Mouse (Mus musculus): ENCODE measurements around the gene Slc39a13. TPM values are rescaled to one million over a fixed set of nuclear protein-coding genes. Genes with fewer than 3 reads are reported as not detected.

Slc39a13 gene
- polyA plus RNA-seq, 1 experiment from 2014 or later, result 44.6 TPM

- H3K9ac ChIP-seq (replicated peaks; ENCODE audit: low read length), result no peak overlapping the region
- 69% methylated on average over 14 of the region's 14 CpGs for WGBS
- H3K27ac ChIP-seq (ENCODE audit: low read length), result no peak overlapping the region
- H3K4me1 ChIP-seq (ENCODE audit: insufficient read depth, low read length), result no peaks in the 10 kb centered on the region
- no peaks in the 10 kb centered on the region for H3K27me3 ChIP-seq (ENCODE audit: insufficient read depth, low read length)
- H3K4me2 ChIP-seq (replicated peaks; ENCODE audit: low read depth, low read length), result no peak overlapping the region
- H3K4me3 ChIP-seq (ENCODE audit: low read length), result no peak overlapping the region
- H3K9me3 ChIP-seq (ENCODE audit: low read length), result no peaks in the 10 kb centered on the region
- ATAC-seq (ENCODE audit: low FRiP score, low TSS enrichment), result no peak
- no peaks in the 10 kb centered on the region for H3K36me3 ChIP-seq (ENCODE audit: insufficient read depth, low read length)
Observed at GRCm38 (mm10) chr2:91096524-91096923, 26.3 kb upstream of the Slc39a13 start.

- Histone ChIP-seq H3K36me3 (ENCODE audit: insufficient read depth, low read length) (no peaks in the 10 kb centered on the region), H3K9me3 (ENCODE audit: low read length) (no peaks in the 10 kb centered on the region), H3K27ac (ENCODE audit: low read length) (no peak overlapping the region), H3K27me3 (ENCODE audit: insufficient read depth, low read length) (no peaks in the 10 kb centered on the region), H3K4me1 (ENCODE audit: insufficient read depth, low read length) (no peaks in the 10 kb centered on the region), H3K4me3 (ENCODE audit: low read length) (no peak overlapping the region), H3K4me2 (replicated peaks; ENCODE audit: low read depth, low read length) (no peak overlapping the region), H3K9ac (replicated peaks; ENCODE audit: low read length) (no peak overlapping the region)
- no peak for ATAC-seq (ENCODE audit: low FRiP score, low TSS enrichment)
- 68% methylated on average over 6 of the region's 6 CpGs for WGBS
Observed at GRCm38 (mm10) chr2:91090827-91091226, 20.6 kb upstream of the Slc39a13 start.

- Histone ChIP-seq H3K9ac (replicated peaks; ENCODE audit: low read length) (no peak overlapping the region), H3K4me2 (replicated peaks; ENCODE audit: low read depth, low read length) (no peak overlapping the region), H3K27ac (ENCODE audit: low read length) (no peak overlapping the region), H3K9me3 (ENCODE audit: low read length) (no peaks in the 10 kb centered on the region), H3K36me3 (ENCODE audit: insufficient read depth, low read length) (no peaks in the 10 kb centered on the region), H3K4me1 (ENCODE audit: insufficient read depth, low read length) (no peaks in the 10 kb centered on the region), H3K4me3 (ENCODE audit: low read length) (no peak overlapping the region), H3K27me3 (ENCODE audit: insufficient read depth, low read length) (no peaks in the 10 kb centered on the region)
- no peak for ATAC-seq (ENCODE audit: low FRiP score, low TSS enrichment)
- 76% methylated on average over 6 of the region's 6 CpGs for WGBS
Observed at GRCm38 (mm10) chr2:91090208-91090607, 20.0 kb upstream of the Slc39a13 start.

- Histone ChIP-seq H3K4me1 (ENCODE audit: insufficient read depth, low read length) (no peaks in the 10 kb centered on the region), H3K9ac (replicated peaks; ENCODE audit: low read length) (no peak overlapping the region), H3K36me3 (ENCODE audit: insufficient read depth, low read length) (no peaks in the 10 kb centered on the region), H3K4me3 (ENCODE audit: low read length) (no peak overlapping the region), H3K27me3 (ENCODE audit: insufficient read depth, low read length) (no peaks in the 10 kb centered on the region), H3K4me2 (replicated peaks; ENCODE audit: low read depth, low read length) (no peak overlapping the region), H3K9me3 (ENCODE audit: low read length) (no peaks in the 10 kb centered on the region), H3K27ac (ENCODE audit: low read length) (no peak overlapping the region)
- no peak for ATAC-seq (ENCODE audit: low FRiP score, low TSS enrichment)
- 77% methylated on average over 9 of the region's 9 CpGs for WGBS
Observed at GRCm38 (mm10) chr2:91088987-91089386, 18.8 kb upstream of the Slc39a13 start.

GRCm38 (mm10) chr2:91087453-91087852, 17.2 kb upstream of the Slc39a13 start:
- no peak overlapping the region for H3K4me3 ChIP-seq (ENCODE audit: low read length)
- WGBS, result 87% methylated on average over 9 of the region's 9 CpGs
- no peak overlapping the region for H3K27ac ChIP-seq (ENCODE audit: low read length)
- H3K27me3 ChIP-seq (ENCODE audit: insufficient read depth, low read length), result no peaks in the 10 kb centered on the region
- no peak overlapping the region for H3K4me2 ChIP-seq (replicated peaks; ENCODE audit: low read depth, low read length)
- no peaks in the 10 kb centered on the region for H3K9me3 ChIP-seq (ENCODE audit: low read length)
- H3K4me1 ChIP-seq (ENCODE audit: insufficient read depth, low read length), result no peaks in the 10 kb centered on the region
- H3K36me3 ChIP-seq (ENCODE audit: insufficient read depth, low read length), result no peaks in the 10 kb centered on the region
- ATAC-seq (ENCODE audit: low FRiP score, low TSS enrichment), result no peak
- H3K9ac ChIP-seq (replicated peaks; ENCODE audit: low read length), result no peak overlapping the region

GRCm38 (mm10) chr2:91086392-91087237, 16.4 kb upstream of the Slc39a13 start:
- Histone ChIP-seq H3K9me3 (ENCODE audit: low read length) (no peaks in the 10 kb centered on the region), H3K4me3 (ENCODE audit: low read length) (no peak overlapping the region), H3K4me2 (replicated peaks; ENCODE audit: low read depth, low read length) (no peak overlapping the region), H3K36me3 (ENCODE audit: insufficient read depth, low read length) (no peaks in the 10 kb centered on the region), H3K27ac (ENCODE audit: low read length) (no peak overlapping the region), H3K27me3 (ENCODE audit: insufficient read depth, low read length) (no peaks in the 10 kb centered on the region), H3K4me1 (ENCODE audit: insufficient read depth, low read length) (no peaks in the 10 kb centered on the region), H3K9ac (replicated peaks; ENCODE audit: low read length) (no peak overlapping the region)
- WGBS, result 74% methylated on average over 9 of the region's 9 CpGs
- no peak for ATAC-seq (ENCODE audit: low FRiP score, low TSS enrichment)

- Histone ChIP-seq H3K4me2 (replicated peaks; ENCODE audit: low read depth, low read length) (no peak overlapping the region), H3K27me3 (ENCODE audit: insufficient read depth, low read length) (no peaks in the 10 kb centered on the region), H3K36me3 (ENCODE audit: insufficient read depth, low read length) (no peaks in the 10 kb centered on the region), H3K27ac (ENCODE audit: low read length) (no peak overlapping the region), H3K9me3 (ENCODE audit: low read length) (no peaks in the 10 kb centered on the region), H3K9ac (replicated peaks; ENCODE audit: low read length) (0 out of 2 replicates have a peak overlapping the region, but pooled peaks have one; percentile 4), H3K4me3 (ENCODE audit: low read length) (no peak overlapping the region), H3K4me1 (ENCODE audit: insufficient read depth, low read length) (no peaks in the 10 kb centered on the region)
- no peak for ATAC-seq (ENCODE audit: low FRiP score, low TSS enrichment)
- 92% methylated on average over 14 of the region's 14 CpGs for WGBS
Observed at GRCm38 (mm10) chr2:91085494-91086391, 15.5 kb upstream of the Slc39a13 start.

GRCm38 (mm10) chr2:91084179-91084820, 14.1 kb upstream of the Slc39a13 start:
- Histone ChIP-seq H3K27ac (ENCODE audit: low read length) (no peak overlapping the region), H3K36me3 (ENCODE audit: insufficient read depth, low read length) (no peaks in the 10 kb centered on the region), H3K4me1 (ENCODE audit: insufficient read depth, low read length) (no peaks in the 10 kb centered on the region), H3K4me2 (replicated peaks; ENCODE audit: low read depth, low read length) (no peak overlapping the region), H3K9me3 (ENCODE audit: low read length) (no peaks in the 10 kb centered on the region), H3K9ac (replicated peaks; ENCODE audit: low read length) (no peak overlapping the region), H3K4me3 (ENCODE audit: low read length) (no peak overlapping the region), H3K27me3 (ENCODE audit: insufficient read depth, low read length) (no peaks in the 10 kb centered on the region)
- WGBS, result 74% methylated on average over 15 of the region's 15 CpGs
- ATAC-seq (ENCODE audit: low FRiP score, low TSS enrichment), result no peak

GRCm38 (mm10) chr2:91083366-91083940, 13.2 kb upstream of the Slc39a13 start:
- Histone ChIP-seq H3K27me3 (ENCODE audit: insufficient read depth, low read length) (no peaks in the 10 kb centered on the region), H3K36me3 (ENCODE audit: insufficient read depth, low read length) (no peaks in the 10 kb centered on the region), H3K9me3 (ENCODE audit: low read length) (no peaks in the 10 kb centered on the region), H3K4me3 (ENCODE audit: low read length) (no peak overlapping the region), H3K4me1 (ENCODE audit: insufficient read depth, low read length) (peaks cover 4% of the 10 kb centered on the region; the same call in 1 of the 2 replicates), H3K4me2 (replicated peaks; ENCODE audit: low read depth, low read length) (no peak overlapping the region), H3K9ac (replicated peaks; ENCODE audit: low read length) (no peak overlapping the region), H3K27ac (ENCODE audit: low read length) (no peak overlapping the region)
- ATAC-seq (ENCODE audit: low FRiP score, low TSS enrichment), result no peak
- WGBS, result 77% methylated on average over 1 of the region's 1 CpGs

Data from kidney, embryonic 16.5 days (tissue).